9 mouse cellular contexts compared by ENCODE assay signal in the genomic region with DNA sequence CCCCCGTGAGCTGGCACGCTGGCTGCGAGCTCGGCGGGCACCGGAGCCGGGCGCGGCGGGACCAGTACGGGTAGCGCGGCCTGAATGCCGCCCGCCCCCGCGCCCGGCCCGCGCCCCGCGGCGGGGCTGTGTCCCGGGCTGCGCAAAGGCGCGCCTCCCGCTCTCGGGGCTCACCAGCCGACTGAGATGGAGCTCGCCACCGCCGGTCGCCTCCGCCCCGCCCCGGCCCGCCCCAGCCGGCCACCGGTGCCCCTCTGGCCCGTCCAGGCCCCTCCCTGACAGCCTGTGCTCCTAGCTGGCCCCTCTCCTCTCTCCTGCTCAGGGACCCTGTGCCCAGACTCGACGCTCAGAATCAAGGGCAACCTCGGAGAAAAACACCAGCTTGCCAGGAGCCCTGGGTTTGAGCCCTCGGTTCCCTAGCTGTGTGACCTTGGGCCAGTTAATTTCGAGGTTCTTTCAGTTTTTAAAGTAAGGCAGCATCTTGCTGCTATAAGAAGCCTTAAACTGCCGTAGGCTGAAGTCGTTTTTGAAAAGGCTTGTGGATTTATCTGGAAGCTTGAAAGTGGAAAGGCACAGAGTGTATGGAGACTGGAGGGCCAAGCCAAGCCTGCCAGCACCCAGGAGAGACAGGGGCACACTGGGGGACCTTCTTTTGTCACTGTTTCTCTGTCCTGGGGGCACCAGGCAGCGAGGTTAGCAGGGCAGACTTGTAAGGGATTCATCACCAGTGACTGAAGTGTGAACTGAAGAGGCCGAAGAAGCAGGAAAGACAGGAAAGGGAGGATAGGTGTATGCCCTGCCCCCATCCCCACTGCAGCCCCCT. TPM values are rescaled to one million over a fixed set of nuclear protein-coding genes. Genes with fewer than 3 reads are reported as not detected.
DNase-seq lines count a peak whose midpoint lies in the region; ATAC-seq lines count a peak whose summit lies in the region.
"Had no signal": no experiment of that assay in that cellular context is flagged by ENCODE, and none has a peak within 500 bp of the region (broad histone marks: within the 10 kb centered on the region; RNA-seq: fewer than 3 reads in every experiment).

A gene (minus strand): TSS at position 183 of the 823 bp plus-strand sequence.

- H3K4me1 ChIP-seq in hindbrain, embryonic 15.5 days (replicated peaks): peaks cover 29% of the 10 kb centered on the region
- peaks cover 11% of the 10 kb centered on the region for H3K4me1 ChIP-seq in midbrain, embryonic 11.5 days (ENCODE audit: control insufficient read depth, insufficient read depth, low read length)

- H3K9me3 ChIP-seq in hindbrain, embryonic 15.5 days: no peaks in the 10 kb centered on the region
- H3K9me3 ChIP-seq in midbrain, embryonic 11.5 days (ENCODE audit: control insufficient read depth, low read length): no peaks in the 10 kb centered on the region

- peak within 1 kb of the TSS; percentile 61 for H3K4me2 ChIP-seq in hindbrain, embryonic 15.5 days
- H3K4me2 ChIP-seq in midbrain, embryonic 11.5 days: peak within 1 kb of the TSS; percentile 46

- H3K4me3 ChIP-seq in hindbrain, embryonic 15.5 days: peak within 1 kb of the TSS; percentile 33
- peak within 1 kb of the TSS; percentile 24 for H3K4me3 ChIP-seq in midbrain, embryonic 11.5 days (ENCODE audit: low read depth, low read length)

- H3K36me3 ChIP-seq in hindbrain, embryonic 15.5 days: peaks cover 10% of the 10 kb centered on the region; the same call in 1 of the 2 replicates
- no peaks in the 10 kb centered on the region for H3K36me3 ChIP-seq in midbrain, embryonic 11.5 days (ENCODE audit: control insufficient read depth, insufficient read depth, low read length)

- peak within 1 kb of the TSS; percentile 21; the same call in 1 of the 2 replicates for H3K9ac ChIP-seq in hindbrain, embryonic 15.5 days
- no peak within 1 kb of the TSS; the same call in 1 of the 2 replicates for H3K9ac ChIP-seq in midbrain, embryonic 11.5 days (ENCODE audit: low read length)

- WGBS in hindbrain, embryonic 15.5 days: 8% methylated on average over 33 of the region's 50 CpGs
- 5% methylated on average over 50 of the region's 50 CpGs for WGBS in midbrain, embryonic 11.5 days

- no peak within 1 kb of the TSS for H3K27ac ChIP-seq in hindbrain, embryonic 15.5 days (replicated peaks)
- H3K27ac ChIP-seq in midbrain, embryonic 11.5 days (ENCODE audit: low read depth, low read length): no peak within 1 kb of the TSS
- H3K27ac ChIP-seq: macrophage had no signal

- DNase-seq in layer of hippocampus, adult 18-20 months (ENCODE audit: low spot score in 2 of 2): no peak
- no peak for DNase-seq in layer of hippocampus, adult 9-10 months (ENCODE audit: low spot score)
- peak; percentile 75 to 78 for DNase-seq in cerebellum, postnatal 36 days
- peak; percentile 87 for DNase-seq in midbrain, embryonic 11.5 days (ENCODE audit: low spot score, missing footprints)
- DNase-seq in right cerebral cortex, postnatal 25 days: no peak
- DNase-seq in gastrocnemius, adult 18-20 months (ENCODE audit: low spot score): no peak
- no peak for DNase-seq in thymus, postnatal 36 days

- H3K27me3 ChIP-seq in hindbrain, embryonic 15.5 days: peaks cover 72% of the 10 kb centered on the region
- H3K27me3 ChIP-seq in midbrain, embryonic 11.5 days (ENCODE audit: control insufficient read depth, insufficient read depth, low read length): peaks cover 55% of the 10 kb centered on the region

- ATAC-seq in hindbrain, embryonic 15.5 days (ENCODE audit: low FRiP score, low read depth): no peak
- ATAC-seq in midbrain, embryonic 11.5 days (ENCODE audit: low FRiP score): no peak

RNA-seq across cellular contexts. Expression of the gene that starts here (rescaled TPM):
- 10 to 100 TPM; 43.3 to 44.8 TPM for total RNA-seq in layer of hippocampus, adult 18-20 months (2021)
- polyA plus RNA-seq in hindbrain, embryonic 15.5 days (2015; fragmentation: Nextera tagmentation; extraction: Ambion mirVana): 0.64 and 0.73 TPM in 2 replicates
- polyA plus RNA-seq in midbrain, embryonic 11.5 days (2014; fragmentation: Nextera tagmentation; extraction: Ambion mirVana): 0.04 and 0.18 TPM in 2 replicates
- under 1 TPM; 0.05 to 0.14 TPM for total RNA-seq in gastrocnemius, adult 18-20 months (2021)
- polyA plus RNA-seq: macrophage had no signal

Comparison
In these comparisons a context has a peak if more than half of its experiments do, and no peak if none do; other contexts are left out.
1. RNA of the gene that starts here (total RNA-seq): 43.3 to 44.8 TPM in layer of hippocampus, adult 18-20 months; 0.05 to 0.14 TPM in gastrocnemius, adult 18-20 months; every median in the first group is over 10 times any median in the second.
2. Peak in DNase-seq, H3K4me3 ChIP-seq and H3K4me2 ChIP-seq in midbrain, embryonic 11.5 days; RNA of the gene not detected or under 1 TPM.
3. DNase-seq: peak in cerebellum, postnatal 36 days (2 of 2); none in layer of hippocampus, adult 18-20 months (0 of 2), layer of hippocampus, adult 9-10 months (single experiment), right cerebral cortex, postnatal 25 days (single experiment), gastrocnemius, adult 18-20 months (single experiment) and thymus, postnatal 36 days (0 of 2).